Mouse (Mus musculus) layer of hippocampus, adult 2 months (tissue): ENCODE data around the gene Sdk1. TPM values are rescaled to one million over a fixed set of nuclear protein-coding genes. Genes with fewer than 3 reads are reported as not detected.

Source experiments
- DNase-seq, 2 experiments: peaks; one replicate each; pipeline ENCODE4 v3.0.0; 2022; ENCODE audit warnings: low spot score in 2 of 2
- H3K27ac ChIP-seq: fragments of 200-600 bp; 2 replicates; pipeline ENCODE4 v1.8.1; 2022
- H3K4me3 ChIP-seq: fragments of 200-600 bp; 2 replicates; pipeline ENCODE4 v1.8.1; 2022; ENCODE audit warnings: mild to moderate bottlenecking
- CTCF ChIP-seq: fragments of 200-600 bp; conservative IDR thresholded peaks from 2 replicates; pipeline ENCODE4 v1.8.1; 2022; ENCODE audit warnings: antibody characterized with exemption, mild to moderate bottlenecking, moderate library complexity
- total RNA-seq, 2 experiments: library from RNA; stranded (reverse); gene quantifications; 2 replicates each; pipeline ENCODE4 v1.2.3; 2021

Gene Sdk1
- total RNA-seq, 2 experiments from 2014 or later, result 6.3 to 8.9 TPM

DNA sequence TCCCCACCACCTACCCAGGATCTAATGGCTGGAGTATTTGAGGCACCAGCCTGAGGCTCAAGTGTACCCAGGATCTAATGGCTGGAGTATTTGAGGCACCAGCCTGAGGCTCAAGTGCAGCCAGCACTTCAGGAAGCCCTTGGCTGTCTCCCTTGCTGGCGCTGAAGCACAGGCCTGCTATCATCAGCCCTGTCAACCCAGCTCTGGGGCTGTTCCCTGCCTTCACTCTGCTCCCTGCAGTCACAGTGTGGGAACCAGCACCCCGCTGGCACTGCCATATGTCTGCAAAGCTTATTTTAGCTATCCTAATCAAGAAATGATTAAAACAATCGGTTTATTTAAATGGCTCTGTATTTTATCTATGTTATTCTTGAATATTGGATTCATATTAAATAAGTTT is 457.1 kb downstream of the Sdk1 start:
- H3K27ac ChIP-seq, result no peak overlapping the region
- H3K4me3 ChIP-seq, result no peak overlapping the region
- DNase-seq, result peak; percentile 34 to 58
- no peak for TF ChIP-seq CTCF

DNA sequence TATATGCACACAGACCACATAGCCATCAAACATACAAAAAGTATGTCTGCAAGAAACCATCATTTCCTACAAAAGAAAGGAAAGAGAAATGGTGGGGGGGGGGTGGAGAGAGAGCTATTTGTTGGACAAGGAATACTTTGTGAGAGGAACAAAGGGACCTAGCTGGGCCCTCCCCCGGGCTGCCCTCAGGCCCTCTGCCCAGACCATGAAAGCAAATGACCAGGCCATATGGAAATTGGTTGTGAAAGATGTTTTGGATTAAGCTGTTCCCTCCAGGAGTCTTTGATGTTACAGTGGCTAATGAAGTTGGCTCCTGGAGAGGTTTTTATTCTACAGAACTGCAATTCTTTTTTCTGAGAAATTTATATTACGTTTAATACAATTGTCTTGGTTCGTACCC is 479.5 kb downstream of the Sdk1 start:
- no peak overlapping the region for H3K27ac ChIP-seq
- no peak for TF ChIP-seq CTCF
- DNase-seq, result no peak
- H3K4me3 ChIP-seq, result no peak overlapping the region

DNA sequence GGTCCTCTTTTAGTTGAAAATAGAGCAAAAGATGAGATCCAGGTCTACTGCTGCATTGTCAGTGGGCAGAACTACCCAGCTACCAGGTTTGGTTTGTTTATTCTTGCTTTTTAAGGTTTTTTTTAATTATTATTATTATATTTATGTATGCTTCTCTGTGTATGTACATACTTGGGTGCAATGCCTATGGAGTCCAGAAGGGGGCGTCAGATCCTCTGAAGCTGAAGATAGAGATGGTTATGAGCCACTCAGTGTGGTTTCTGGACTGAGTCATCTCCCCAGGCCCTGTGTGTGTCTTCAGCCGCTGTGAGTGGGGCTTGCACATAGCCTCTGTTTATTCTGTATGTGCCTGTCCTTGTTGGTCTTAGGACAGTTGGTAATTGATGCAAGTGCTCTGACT is 486.7 kb downstream of the Sdk1 start:
- Histone ChIP-seq H3K4me3 (no peak overlapping the region), H3K27ac (no peak overlapping the region)
- peak; percentile 36 for TF ChIP-seq CTCF
- no peak for DNase-seq

DNA sequence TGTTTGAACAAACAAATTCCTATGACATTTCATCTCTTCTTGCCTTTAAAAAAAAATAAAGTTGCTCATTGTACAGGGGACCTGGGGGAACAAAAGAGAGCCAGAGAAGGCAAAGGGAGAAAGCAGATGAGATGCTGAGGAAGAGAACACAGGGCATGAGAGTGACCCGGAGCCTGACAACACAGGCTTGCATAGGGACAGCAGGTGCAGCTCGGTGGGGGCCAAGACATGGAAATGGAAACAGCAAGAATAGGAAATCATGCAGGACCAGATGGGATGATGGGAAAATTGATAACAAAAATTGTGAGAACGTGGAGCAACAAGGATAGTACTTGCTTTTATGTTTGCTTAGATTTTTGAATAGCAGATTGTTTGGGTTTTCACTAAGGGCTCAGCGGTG is 488.7 kb downstream of the Sdk1 start:
- H3K4me3 ChIP-seq, result no peak overlapping the region
- DNase-seq, result no peak

DNA sequence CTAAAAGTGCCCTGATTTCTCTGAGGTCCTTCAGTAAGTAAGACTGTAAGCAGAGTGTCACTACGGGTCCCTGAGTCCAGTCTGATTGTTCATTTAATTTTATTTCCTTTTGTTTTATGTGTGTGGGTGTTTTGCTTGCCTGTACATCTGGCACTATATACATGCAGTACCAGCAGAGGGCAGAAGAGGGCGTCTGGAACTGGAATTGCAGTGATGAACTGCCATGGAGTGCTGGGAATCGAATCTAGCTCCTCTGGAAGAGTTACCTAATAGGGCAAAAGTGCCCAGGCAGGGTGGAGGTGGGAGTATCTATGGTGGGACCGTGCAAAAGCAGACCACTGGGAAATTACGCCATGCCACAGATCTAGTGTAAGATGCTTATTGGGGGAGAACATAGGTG is 497.4 kb downstream of the Sdk1 start:
- no peak for DNase-seq
- peak; percentile 57 for TF ChIP-seq CTCF
- no peak overlapping the region for H3K4me3 ChIP-seq
- no peak overlapping the region for H3K27ac ChIP-seq

More for the DNA sequence above, 488.7 kb downstream of the Sdk1 start:
- no peak overlapping the region for H3K27ac ChIP-seq
- no peak for TF ChIP-seq CTCF

DNA sequence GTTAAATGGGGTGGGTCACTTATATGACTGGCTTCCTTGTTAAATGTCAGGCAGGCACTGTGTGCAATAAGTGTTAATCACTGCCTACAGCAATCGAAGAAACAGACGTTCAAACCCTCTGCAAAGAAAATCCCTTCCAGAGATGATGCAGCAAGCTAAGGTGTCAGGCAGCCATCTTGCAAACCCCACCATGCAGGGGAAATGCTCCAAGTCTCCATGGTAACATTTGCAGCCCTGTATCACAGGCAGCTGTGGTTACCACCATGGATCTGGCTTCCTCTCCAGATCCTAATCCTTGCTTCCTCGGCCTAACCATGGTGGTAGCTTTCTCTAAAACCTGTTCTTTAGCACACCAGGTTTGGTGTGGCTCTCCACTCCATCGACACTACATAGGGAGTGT is 507.5 kb downstream of the Sdk1 start:
- TF ChIP-seq CTCF, result no peak
- H3K27ac ChIP-seq, result no peak overlapping the region
- no peak for DNase-seq
- no peak overlapping the region for H3K4me3 ChIP-seq

DNA sequence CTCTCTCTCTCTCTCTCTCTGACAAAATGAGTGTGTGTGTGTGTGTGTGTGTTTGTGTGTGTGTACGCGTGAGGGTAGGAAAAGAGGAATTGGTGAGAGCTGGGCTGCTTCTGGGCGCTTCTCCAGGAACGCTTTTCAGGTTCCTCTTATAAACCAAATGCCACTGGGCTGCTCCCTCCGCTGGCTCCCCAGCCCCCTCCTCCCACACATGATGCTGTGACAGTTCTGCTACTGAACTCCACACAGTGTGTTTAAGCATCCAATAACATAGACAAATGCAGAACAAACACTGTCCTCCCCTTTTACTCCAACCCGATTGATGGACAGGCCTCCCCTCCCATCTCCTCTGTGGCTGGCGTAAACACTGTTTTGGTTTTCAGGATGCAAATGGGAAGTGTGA is 513.0 kb downstream of the Sdk1 start:
- TF ChIP-seq CTCF, result no peak
- peak; percentile 22 to 42 for DNase-seq
- H3K27ac ChIP-seq, result no peak overlapping the region
- no peak overlapping the region for H3K4me3 ChIP-seq

DNA sequence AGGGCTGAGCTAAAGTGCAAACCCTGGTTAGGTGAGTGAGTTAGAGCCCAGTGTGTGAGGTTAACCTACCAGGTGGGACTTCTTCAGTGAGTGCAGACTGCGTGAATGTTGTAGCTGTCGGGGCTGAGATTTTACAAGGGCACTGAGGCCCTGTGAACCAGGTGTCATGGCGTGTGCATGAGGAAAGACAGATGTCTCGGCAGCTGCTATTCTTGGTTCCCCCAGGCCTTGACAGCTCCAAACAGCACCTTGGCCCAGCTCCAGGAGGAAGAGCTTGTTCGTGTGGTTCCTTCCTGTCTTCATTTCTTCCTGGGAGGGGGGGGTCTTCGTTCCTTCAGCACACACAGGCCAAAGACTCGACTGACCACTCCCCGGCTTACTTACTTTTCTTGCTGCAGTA is 517.6 kb downstream of the Sdk1 start:
- Histone ChIP-seq H3K4me3 (no peak overlapping the region), H3K27ac (no peak overlapping the region)
- DNase-seq, result peak in 1 of 2 experiments; percentile 3
- TF ChIP-seq CTCF, result no peak

DNA sequence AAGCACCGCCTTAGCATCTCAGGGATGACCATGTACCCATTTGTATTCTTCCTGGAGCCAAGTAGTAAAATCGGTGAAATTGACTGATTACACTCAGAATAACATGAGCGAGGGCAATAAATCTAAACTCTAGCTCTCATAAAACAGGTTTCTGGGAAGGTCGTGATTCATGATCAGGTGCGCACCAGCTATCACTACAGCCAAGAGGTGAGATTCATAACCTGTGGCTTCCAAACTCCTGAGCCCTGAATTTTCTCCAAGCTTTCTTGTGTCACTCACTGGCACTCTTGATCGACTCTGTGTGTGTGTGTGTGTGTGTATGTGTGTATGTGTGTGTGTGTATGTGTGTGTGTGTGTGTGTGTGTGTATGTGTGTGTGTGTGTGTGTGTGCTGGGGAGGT is 522.8 kb downstream of the Sdk1 start:
- no peak for TF ChIP-seq CTCF
- H3K27ac ChIP-seq, result no peak overlapping the region
- H3K4me3 ChIP-seq, result no peak overlapping the region
- DNase-seq, result no peak

DNA sequence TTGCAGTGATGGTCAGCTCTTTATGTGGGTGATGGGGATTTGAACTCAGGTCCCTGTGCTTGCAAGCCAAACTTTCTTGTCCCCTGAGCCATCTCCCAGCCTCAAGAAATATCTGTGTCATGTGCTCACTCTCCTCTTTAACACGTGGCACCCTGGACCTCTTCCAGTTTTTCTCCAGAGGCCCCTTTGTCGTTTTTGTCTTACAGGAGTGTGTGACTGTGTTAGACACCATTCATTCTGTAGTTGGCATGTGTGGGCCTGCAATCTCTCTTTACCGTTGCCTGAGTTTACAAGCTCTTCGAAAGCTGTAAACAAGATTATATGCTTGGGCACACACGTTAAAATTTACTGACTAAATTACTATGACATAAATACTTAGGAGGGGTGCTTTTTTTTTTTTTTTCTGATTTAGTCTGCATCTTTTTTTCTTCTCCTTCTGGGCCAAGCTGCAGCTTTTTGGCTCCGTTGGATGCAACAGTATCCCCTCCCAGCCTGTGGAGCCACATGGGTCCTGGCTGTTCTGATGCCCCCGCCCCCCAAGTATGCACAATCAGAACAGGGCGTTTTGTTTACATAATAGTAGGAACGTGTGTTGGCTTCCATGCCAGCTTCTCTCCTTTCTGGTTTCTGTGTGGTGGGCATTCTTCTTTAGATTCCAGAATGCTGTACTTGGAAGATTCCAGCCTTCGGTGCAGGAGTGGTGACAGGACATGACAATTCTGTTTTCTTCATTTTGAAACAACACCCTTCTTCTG is 527.6 kb downstream of the Sdk1 start:
- no peak overlapping the region for H3K4me3 ChIP-seq
- no peak for TF ChIP-seq CTCF
- no peak overlapping the region for H3K27ac ChIP-seq
- no peak for DNase-seq

DNA sequence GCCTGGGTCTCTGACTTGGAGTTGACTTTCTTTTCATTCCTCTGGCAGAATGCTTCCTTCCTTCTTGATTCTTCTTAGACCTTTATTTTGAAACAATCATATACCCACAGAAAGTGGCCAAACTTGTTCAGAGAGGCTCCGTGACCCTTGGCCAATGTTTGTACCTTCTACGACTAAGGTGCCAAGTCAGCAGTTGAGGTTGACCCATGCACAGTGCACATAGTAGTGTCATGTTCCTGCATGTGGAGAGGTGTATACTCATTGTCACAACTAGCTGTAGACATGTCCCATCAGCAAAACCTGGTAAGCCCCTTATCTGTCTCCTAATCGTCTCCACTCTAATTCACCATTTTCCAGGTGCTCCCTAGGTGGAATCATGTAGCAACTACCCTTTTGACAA is 530.2 kb downstream of the Sdk1 start:
- no peak overlapping the region for H3K27ac ChIP-seq
- DNase-seq, result no peak
- TF ChIP-seq CTCF, result no peak

DNA sequence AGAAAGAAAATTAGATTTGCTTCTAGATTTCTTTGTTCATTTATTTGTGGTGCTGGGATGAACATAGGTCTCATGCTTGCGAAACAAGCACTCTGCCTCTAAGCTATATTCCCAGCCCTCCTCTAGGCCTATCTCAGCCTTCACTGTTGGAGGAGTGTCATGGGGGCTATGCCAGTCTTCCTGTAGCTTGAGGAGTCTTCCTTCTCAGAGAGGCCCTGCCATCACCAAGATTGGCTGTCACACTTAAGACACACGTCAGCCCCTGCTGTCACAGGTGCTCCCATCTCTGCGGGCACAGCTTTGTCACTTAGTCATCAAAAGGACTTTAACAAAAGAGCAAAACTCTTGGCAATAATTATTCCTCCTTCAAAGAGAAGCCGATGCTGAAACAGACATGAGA is 536.9 kb downstream of the Sdk1 start:
- DNase-seq, result peak in 1 of 2 experiments; percentile 9
- no peak overlapping the region for H3K27ac ChIP-seq
- no peak for TF ChIP-seq CTCF
- no peak overlapping the region for H3K4me3 ChIP-seq

More for the DNA sequence above, 530.2 kb downstream of the Sdk1 start:
- H3K4me3 ChIP-seq, result no peak overlapping the region

DNA sequence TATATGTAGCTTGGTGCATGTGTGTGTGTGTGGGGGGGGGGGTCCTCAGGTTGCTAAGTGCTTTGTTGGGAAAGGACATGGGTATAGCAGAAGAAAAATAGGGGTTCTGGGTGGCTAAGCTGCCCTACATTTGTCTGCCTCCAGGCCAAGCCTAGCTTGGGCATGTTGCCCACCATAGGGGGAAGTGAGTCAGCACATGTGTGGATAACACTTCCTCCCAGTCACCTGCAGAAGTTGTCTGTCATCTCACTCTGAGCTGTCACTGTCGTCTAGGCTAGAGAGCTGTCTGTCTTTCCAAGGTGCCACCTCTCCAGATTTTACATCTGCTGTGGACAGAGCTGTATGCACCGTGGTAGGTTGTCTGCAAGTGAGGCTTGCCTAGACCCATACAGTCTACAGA is 539.9 kb downstream of the Sdk1 start:
- no peak for TF ChIP-seq CTCF
- no peak overlapping the region for H3K4me3 ChIP-seq
- H3K27ac ChIP-seq, result no peak overlapping the region
- no peak for DNase-seq

DNA sequence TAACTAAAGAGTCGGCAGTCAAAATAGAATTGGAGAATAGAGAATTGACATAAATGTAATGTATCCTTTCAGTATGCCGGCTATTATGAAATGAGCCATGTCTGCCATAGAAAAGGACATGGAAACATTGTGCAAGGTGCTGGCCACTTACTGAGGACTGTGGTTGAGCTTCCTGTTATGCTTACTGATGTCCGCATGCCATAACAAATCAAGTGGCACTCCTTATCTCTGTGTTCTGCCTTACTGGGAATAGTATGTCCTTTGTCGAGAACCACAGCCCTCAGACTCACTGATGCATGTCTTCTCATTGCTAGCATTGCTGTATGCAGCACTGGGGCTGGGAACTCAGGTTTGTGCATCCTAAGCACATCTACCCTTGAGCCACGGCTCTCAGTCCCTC is 541.0 kb downstream of the Sdk1 start:
- no peak for DNase-seq
- TF ChIP-seq CTCF, result no peak
- Histone ChIP-seq H3K4me3 (no peak overlapping the region), H3K27ac (no peak overlapping the region)
